Mouse (Mus musculus): Measurements from ENCODE around the gene Cchcr1.
"Not testable (repeated sequence)": the region's sequence is repeated elsewhere in the genome, so short reads cannot be mapped to it uniquely, and the experiment has no call there.

The Cchcr1 gene

DNA sequence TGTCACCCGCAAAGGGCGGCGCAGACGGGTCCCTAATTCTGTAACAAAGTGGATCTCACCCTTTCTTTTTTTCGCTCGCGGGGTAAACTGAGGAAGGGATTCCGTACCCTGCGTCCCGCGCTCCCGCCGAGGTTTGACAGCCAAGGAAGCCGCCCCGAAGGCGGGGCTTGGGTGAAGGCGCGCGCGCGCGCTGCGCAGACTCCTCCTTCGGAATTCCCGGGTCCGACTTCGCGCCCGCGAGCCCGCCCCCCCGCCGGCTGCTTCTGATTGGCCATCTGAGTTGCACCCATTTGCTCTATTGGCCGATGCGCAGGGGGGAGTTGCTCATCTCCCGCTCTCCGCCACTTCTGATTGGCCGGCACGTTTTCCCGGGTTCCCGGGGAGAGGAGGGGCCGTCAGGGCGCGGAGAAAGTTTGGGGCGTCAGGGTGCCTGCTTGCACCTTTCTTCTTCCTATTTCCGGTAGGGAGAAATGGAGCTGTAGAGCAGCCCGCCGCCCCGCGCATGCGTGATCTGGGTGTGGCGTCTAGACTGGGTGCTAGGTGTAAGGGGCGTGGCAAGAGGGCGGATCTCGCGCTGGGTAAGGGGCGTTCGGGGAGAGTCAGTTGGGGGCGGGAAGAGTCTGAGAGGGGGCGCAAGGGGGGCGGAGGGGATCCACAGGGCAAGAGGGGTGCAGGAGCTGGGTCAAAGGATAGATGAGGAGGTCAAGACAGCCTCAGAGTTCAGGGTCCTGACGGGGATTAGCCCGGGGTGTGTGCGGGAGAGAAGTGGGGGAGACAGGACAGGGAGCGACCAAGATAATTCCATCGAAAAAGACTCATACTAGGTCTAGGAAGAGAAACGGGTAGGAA is at the start of gene Cchcr1, which contains the start of gene Tcf19:
Gene Cchcr1, plus strand, starts transcription at position 449 of the 849 bp plus-strand sequence.
Gene Tcf19, minus strand, starts transcription at position 173 of the 849 bp plus-strand sequence.
- DNase-seq (ENCODE audit: low spot score): peak; percentile 92

DNA sequence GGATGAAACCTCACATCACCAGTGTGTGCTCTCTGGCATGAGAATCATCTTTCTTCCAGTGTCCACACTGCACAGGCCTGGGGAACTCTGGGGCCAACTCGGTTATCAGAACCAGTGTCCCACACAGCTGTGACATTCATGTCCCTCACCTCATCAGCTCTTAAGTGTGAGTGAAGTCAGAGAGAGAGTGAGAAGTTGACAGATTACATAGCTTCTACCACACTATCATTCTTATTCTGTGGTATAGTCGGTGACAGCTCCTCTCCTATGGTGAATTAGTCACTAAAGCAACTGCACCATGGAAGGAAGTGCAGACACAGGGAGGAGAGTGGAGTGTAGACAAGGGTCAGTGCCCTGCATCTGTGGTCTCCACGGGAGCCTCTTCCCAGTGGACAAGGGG is 48.0 kb upstream of the Cchcr1 start:
- not testable (repeated sequence) for DNase-seq (ENCODE audit: low spot score)

GRCm38 (mm10) chr17:35469842-35470751 is 46.8 kb upstream of the Cchcr1 start, which contains the start of gene H2-Q10:
H2-Q10 (plus strand) TSS chr17:35470089.
- DNase-seq (ENCODE audit: low spot score): no peak

- DNase-seq (ENCODE audit: low spot score): peak; percentile 18
Measured at GRCm38 (mm10) chr17:35484066-35484465, 32.8 kb upstream of the Cchcr1 start.

GRCm38 (mm10) chr17:35485702-35486101 is 31.2 kb upstream of the Cchcr1 start:
- DNase-seq (ENCODE audit: low spot score): no peak

DNA sequence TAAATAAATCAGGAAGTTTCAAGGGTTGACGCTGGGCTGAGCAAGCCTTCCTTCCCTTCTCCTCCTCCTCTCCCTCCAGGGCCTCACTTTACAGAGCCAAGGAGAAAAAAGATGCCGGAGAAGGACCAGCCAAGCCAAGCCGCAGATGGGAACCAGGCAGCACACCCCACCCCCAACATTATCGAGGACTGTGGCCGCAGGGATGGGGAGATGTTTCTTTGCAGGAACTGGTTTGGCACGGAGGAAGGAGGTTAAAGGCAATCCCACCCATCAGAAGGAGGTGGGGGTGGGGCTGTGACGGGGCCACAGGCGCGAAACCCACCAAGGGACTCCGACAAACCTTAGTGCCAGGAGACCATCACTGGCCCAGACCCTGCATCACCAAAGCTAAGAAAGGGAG is 30.2 kb upstream of the Cchcr1 start:
- no peak for DNase-seq (ENCODE audit: low spot score)

DNA sequence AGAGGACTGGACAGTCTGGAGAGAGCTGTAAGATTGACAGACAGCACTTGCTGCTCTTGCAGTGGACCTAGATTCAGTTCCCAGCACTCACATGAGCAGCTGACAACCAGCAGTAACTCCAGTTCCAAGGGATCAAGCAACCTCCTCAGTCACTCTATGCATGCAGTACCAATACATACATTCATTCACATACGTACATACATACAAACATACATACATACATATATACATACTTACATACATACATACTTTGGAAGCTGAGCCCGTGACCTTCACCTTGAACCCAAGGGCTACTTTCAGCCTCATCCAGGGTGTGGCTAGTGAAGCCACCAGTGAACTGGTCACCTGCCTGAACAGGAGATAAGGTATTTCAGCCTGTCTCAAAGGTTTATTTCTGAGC is 28.9 kb upstream of the Cchcr1 start:
- DNase-seq (ENCODE audit: low spot score): no peak

DNA sequence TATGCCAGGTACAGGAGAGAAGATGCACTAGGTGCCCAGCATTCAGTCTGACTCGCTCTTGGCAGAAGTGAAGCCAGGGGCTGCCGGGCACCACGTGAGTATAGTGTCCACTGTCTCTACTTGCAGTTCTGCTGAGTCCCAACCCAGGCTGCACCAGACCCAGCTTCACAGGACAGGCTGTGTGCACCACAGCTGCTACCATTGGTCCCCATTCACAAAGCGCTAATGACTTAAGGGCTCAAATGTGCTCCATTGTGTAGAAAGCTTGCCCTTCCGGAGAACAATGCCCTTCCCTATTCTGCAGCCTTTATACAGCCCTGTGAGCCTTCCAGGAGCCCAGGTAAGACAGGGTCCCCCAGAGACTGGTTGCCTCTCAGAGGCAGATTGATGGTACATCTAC is 26.6 kb upstream of the Cchcr1 start:
- no peak for DNase-seq (ENCODE audit: low spot score)

DNA sequence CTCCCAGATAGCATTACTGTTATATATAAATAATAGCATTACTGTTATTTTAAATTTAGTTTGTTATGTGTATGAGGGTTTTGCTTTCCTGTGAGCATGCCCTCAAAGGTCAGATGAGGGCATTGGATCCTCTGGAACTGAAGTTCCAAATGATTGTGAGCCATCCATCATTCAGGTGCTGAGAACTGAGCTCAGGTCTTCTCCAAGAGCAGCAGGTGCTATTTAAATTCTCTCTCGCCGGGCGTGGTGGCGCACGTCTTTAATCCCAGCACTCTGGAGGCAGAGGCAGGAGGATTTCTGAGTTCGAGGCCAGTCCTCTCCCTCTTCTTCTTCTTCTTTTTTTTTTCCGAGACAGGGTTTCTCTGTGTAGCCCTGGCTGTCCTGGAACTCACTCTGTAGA is 19.8 kb upstream of the Cchcr1 start:
- no peak for DNase-seq (ENCODE audit: low spot score)

- DNase-seq (ENCODE audit: low spot score): no peak
Measured at GRCm38 (mm10) chr17:35502226-35502625, 14.7 kb upstream of the Cchcr1 start.

GRCm38 (mm10) chr17:35502762-35503161 is 14.1 kb upstream of the Cchcr1 start:
- no peak for DNase-seq (ENCODE audit: low spot score)

- no peak for DNase-seq (ENCODE audit: low spot score)
Measured at GRCm38 (mm10) chr17:35503849-35504248, 13.1 kb upstream of the Cchcr1 start.

- no peak for DNase-seq (ENCODE audit: low spot score)
Measured at GRCm38 (mm10) chr17:35504628-35505481, 12.0 kb upstream of the Cchcr1 start.

DNA sequence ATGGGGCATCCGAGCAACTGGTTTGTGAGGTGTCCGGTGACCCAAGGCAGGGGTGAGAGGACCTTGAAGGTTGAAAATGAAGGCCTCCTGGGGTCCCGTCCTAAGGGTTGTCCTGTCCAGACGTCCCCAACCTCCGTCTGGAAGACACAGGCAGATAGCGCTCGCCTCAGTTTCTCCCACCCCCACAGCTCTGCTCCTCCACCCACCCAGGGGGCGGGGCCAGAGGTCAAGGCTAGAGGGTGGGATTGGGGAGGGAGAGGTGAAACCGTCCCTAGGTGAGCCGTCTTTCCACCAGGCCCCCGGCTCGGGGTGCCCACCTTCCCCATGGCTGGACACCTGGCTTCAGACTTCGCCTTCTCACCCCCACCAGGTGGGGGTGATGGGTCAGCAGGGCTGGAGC is 11.1 kb upstream of the Cchcr1 start, which contains the start of gene Pou5f1:
Gene Pou5f1, plus strand, starts transcription at position 243 of the 400 bp plus-strand sequence.
- no peak for DNase-seq (ENCODE audit: low spot score)

- no peak for DNase-seq (ENCODE audit: low spot score)
Measured at GRCm38 (mm10) chr17:35506881-35507280, 10.0 kb upstream of the Cchcr1 start.

DNA sequence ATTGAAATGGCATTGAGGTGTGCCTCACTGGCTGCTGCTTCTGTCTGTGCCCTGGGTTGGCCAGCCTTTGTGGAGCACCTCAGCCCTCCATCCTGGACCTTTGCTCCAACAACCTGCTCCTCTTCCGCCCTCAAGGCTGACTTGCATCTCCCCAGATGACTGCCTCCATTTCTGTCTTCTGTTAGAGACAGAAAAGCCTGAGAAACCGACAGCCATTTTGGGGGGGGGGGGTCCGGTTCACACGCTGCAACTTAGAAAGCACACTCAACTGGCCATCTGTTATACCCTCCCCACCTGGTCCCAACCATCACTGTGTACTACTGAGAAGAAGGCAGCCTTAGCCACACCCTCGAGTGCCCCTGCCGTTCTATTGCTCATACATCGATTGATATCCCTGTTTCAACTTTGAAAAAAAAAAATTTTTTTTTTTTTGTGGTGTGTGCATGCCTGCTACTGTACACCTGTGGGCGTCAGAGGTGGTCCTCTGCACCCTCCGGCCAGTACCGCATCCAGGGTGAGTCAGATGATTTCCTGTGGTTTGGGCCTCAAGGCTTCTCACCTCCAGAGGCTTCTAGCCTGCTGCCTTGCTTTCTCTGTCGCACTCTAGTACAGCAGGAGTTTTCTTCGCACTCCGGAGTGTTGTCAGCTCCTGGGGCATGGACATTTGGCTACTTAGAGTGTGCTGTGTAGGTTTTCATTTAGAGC is 9.2 kb upstream of the Cchcr1 start:
- DNase-seq (ENCODE audit: low spot score): no peak

- DNase-seq (ENCODE audit: low spot score): not testable (repeated sequence)
Measured at GRCm38 (mm10) chr17:35508279-35508678, 8.6 kb upstream of the Cchcr1 start.

DNA sequence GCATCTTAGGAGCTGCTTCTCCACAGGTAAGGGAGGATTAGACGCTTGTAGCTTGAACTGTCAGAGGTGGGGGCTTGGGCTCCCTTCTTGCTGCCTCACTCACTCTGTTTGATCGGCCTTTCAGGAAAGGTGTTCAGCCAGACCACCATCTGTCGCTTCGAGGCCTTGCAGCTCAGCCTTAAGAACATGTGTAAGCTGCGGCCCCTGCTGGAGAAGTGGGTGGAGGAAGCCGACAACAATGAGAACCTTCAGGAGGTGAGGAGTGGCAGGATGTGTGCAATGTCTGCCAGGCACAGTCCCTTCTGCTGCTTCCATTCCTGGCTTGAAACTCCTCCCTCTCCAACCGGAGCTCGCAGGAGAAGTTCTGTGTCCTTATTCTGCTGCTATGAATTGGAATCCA is 7.6 kb upstream of the Cchcr1 start:
- DNase-seq (ENCODE audit: low spot score): no peak

GRCm38 (mm10) chr17:35512916-35513626 is 3.8 kb upstream of the Cchcr1 start:
- no peak for DNase-seq (ENCODE audit: low spot score)

DNA sequence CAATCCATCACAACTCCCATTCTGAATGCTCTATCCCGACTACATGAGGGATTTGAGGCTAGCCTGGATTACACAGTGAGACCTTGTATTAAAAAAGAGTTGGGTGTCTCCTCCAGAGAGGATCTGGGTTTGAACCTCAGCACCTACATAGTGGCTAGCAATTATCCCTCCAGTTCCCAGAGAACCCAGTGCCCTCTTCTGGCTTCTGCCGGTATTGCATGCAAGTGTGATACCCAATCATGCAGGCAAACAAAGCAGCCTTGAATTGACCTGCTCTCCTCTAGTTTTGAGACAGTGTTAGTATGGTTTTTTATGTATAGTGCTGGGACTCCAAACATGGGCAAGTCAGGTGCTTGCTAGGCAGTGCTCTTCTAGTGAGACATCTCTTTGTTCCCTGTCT is 3.0 kb upstream of the Cchcr1 start:
- peak; percentile 48 for DNase-seq (ENCODE audit: low spot score)
